Mouse (Mus musculus) limb, embryonic 10.5 days (tissue): ENCODE measurements around the gene Faap20. TPM values are rescaled to one million over a fixed set of nuclear protein-coding genes. Genes with fewer than 3 reads are reported as not detected.

Source experiments
- DNase-seq: peaks from one replicate; pipeline ENCODE4 v3.0.0-alpha.2; 2017; ENCODE audit warnings: low spot score
- H3K27ac ChIP-seq: fragments of 300-500 bp; sonication (generic); 2 replicates; pipeline ENCODE4 v1.5.1; 2016; ENCODE audit warnings: mild to moderate bottlenecking
- H3K27me3 ChIP-seq: fragments of 300-500 bp; sonication (generic); 2 replicates; pipeline ENCODE4 v1.6.1; 2016; ENCODE audit warnings: low read depth, mild to moderate bottlenecking; ENCODE audit not compliant: poor library complexity, severe bottlenecking
- H3K36me3 ChIP-seq: fragments of 300-500 bp; sonication (generic); 2 replicates; pipeline ENCODE4 v1.6.1; 2016; ENCODE audit warnings: mild to moderate bottlenecking, moderate library complexity
- H3K4me1 ChIP-seq: fragments of 300-500 bp; sonication (generic); 2 replicates; pipeline ENCODE4 v1.6.1; 2016
- H3K4me3 ChIP-seq: fragments of 300-500 bp; sonication (generic); 2 replicates; pipeline ENCODE4 v1.5.1; 2016; ENCODE audit warnings: mild to moderate bottlenecking, moderate library complexity
- H3K9me3 ChIP-seq: fragments of 300-500 bp; sonication (generic); replicated peaks from 2 replicates; pipeline ENCODE4 v1.6.1; 2016; ENCODE audit warnings: mild to moderate bottlenecking
- WGBS: fragments of 180-500 bp; shearing (Covaris S2); methylation state at CpG from one replicate; pipeline ENCODE4 v1.1.7; 2016; 5-methylcytosine and 5-hydroxymethylcytosine counted together
- polyA plus RNA-seq: library from polyadenylated mRNA; unstranded; fragments of >200 nt; fragmentation: Nextera tagmentation; extraction: Ambion mirVana; gene quantifications from 2 replicates; pipeline ENCODE4 v1.2.1, GENCODE M21; 2016

Faap20 gene
- polyA plus RNA-seq, 1 experiment from 2014 or later: 107 TPM

GRCm38 (mm10) chr4:155304508-155305096, 55.0 kb downstream of the Faap20 start:
- no peaks in the 10 kb centered on the region; the same call in none of the 2 replicates for H3K27me3 ChIP-seq
- DNase-seq: no peak
- no peak overlapping the region for H3K27ac ChIP-seq
- 90% methylated on average over 7 of the region's 7 CpGs for WGBS
- H3K9me3 ChIP-seq: no peaks in the 10 kb centered on the region
- H3K4me3 ChIP-seq: no peak overlapping the region
- H3K36me3 ChIP-seq: no peaks in the 10 kb centered on the region
- peaks cover 52% of the 10 kb centered on the region for H3K4me1 ChIP-seq

GRCm38 (mm10) chr4:155305531-155306031, 56.0 kb downstream of the Faap20 start:
- 63% methylated on average over 8 of the region's 8 CpGs for WGBS
- Histone ChIP-seq H3K27ac (0 out of 2 replicates have a peak overlapping the region, but pooled peaks have one; percentile 38), H3K27me3 (no peaks in the 10 kb centered on the region; the same call in none of the 2 replicates)

More at GRCm38 (mm10) chr4:155305531-155306031, 56.0 kb downstream of the Faap20 start:
- Histone ChIP-seq H3K36me3 (no peaks in the 10 kb centered on the region), H3K9me3 (no peaks in the 10 kb centered on the region), H3K4me3 (no peak overlapping the region), H3K4me1 (peaks cover 48% of the 10 kb centered on the region)
- DNase-seq: no peak

Other genes starting within 250 kb of the Faap20 start
- 1.5 and 1.8 TPM in 2 replicates for gene Plch2, start 193.0 kb upstream of the Faap20 start, polyA plus RNA-seq
- gene Pex10, start 182.8 kb upstream of the Faap20 start, polyA plus RNA-seq: 23.8 and 26.0 TPM in 2 replicates
- gene Rer1, start 163.4 kb upstream of the Faap20 start, polyA plus RNA-seq: 133 and 142 TPM in 2 replicates
- 3.5 and 6.5 TPM in 2 replicates for gene Morn1, start 163.2 kb upstream of the Faap20 start, polyA plus RNA-seq
- 9.6 and 10.6 TPM in 2 replicates for gene Ski, start 27.2 kb upstream of the Faap20 start, polyA plus RNA-seq
- gene Prkcz, start 111.6 kb downstream of the Faap20 start, polyA plus RNA-seq: 8.4 and 9.3 TPM in 2 replicates
- gene Gabrd, start 148.3 kb downstream of the Faap20 start, polyA plus RNA-seq: not detected in 2 replicates
- 6.4 and 7.9 TPM in 2 replicates for gene Cfap74, start 159.4 kb downstream of the Faap20 start, polyA plus RNA-seq
- gene Tmem52, start 219.3 kb downstream of the Faap20 start, polyA plus RNA-seq: not detected in 2 replicates
- gene Gnb1, start 241.6 kb downstream of the Faap20 start, polyA plus RNA-seq: 583 and 605 TPM in 2 replicates